Mouse (Mus musculus) CH12F3 (cell line): ENCODE data around the gene Abcf2.
"Not testable (repeated sequence)": the region's sequence is repeated elsewhere in the genome, so short reads cannot be mapped to it uniquely, and the experiment has no call there.

ENCODE experiments used
- in situ Hi-C: fragments of 300-500 bp; cut with MboI; formaldehyde crosslinking; loops from 2 replicates; pipeline ENCODE4 v1.14.3; 2020; ENCODE audit warnings: low sequenced_read_pairs

Gene Abcf2

GRCm38 (mm10) chr5:24587200-24587577, 9.9 kb upstream of the Abcf2 start:
- in situ Hi-C loops, result no loop called here

DNA sequence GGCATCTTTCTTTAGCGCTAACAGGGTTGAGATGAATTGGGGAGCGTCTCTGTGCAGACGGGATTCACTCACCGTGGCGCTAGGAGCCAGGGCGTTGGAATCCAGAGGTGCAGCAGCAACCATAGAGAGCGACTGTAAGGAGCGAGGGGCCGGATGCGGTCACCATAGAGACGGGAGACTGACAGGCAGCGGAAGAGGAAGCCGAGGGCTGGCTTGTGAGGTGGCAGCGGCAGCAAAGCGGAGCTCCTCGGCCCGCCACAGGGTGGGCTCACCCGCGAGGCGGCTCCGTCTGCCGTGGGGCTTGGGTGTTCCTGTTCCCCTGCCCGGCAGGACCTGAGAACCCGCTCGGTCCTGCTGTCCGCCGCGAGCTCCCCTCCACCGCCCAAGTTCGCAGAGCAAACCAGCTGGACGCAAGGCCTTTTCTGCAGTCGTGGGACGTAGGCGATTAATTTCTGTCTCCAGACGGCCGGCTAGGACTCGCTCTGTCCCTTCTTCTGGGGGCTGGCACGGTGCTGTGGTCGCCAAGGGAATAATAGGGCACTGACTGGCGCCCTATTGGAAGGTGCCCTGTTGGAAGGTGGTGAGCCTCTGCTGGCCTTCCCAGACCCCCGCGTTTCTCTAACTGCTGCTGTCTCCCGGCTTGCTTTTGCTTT, 9.4 kb upstream of the Abcf2 start, which contains the start of gene Chpf2:
Chpf2 (plus strand) TSS at position 195 of the 653 bp plus-strand sequence.
- in situ Hi-C loops, result no loop called here

DNA sequence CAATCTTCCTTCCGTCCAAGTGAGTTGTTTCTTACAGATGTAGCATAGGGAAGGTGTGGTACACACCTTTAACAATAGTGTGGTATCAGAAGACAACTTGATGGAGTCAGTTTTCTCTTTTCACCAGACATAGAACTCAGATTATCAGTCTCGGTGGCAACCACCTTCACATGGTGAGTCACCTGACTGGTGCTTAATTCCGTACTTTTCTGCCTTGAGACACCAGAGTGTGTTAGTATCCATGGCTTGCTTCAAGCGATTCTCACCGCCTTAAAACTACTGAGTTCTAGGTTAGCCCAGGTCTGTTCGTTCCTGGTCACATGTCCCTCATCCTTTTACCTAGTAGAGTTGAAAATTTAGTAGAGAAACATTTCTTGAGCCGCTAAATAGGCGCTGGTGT, 8.8 kb upstream of the Abcf2 start:
- in situ Hi-C loops, result no loop called here

- in situ Hi-C loops, result no loop called here
Measured at GRCm38 (mm10) chr5:24578109-24578963, 1.1 kb upstream of the Abcf2 start.

GRCm38 (mm10) chr5:24576801-24577182, 475 bp downstream of the Abcf2 start:
- in situ Hi-C loops, result no loop called here

- in situ Hi-C loops, result no loop called here
Measured at GRCm38 (mm10) chr5:24575948-24576347, 1.3 kb downstream of the Abcf2 start.

GRCm38 (mm10) chr5:24556709-24557108, 20.6 kb downstream of the Abcf2 start, which contains the start of gene 4931409K22Rik:
Gene 4931409K22Rik, minus strand, starts transcription at chr5:24556809.
- in situ Hi-C loops, result no loop called here

GRCm38 (mm10) chr5:24555335-24555734, 21.9 kb downstream of the Abcf2 start:
- in situ Hi-C loops, result not testable (repeated sequence)

DNA sequence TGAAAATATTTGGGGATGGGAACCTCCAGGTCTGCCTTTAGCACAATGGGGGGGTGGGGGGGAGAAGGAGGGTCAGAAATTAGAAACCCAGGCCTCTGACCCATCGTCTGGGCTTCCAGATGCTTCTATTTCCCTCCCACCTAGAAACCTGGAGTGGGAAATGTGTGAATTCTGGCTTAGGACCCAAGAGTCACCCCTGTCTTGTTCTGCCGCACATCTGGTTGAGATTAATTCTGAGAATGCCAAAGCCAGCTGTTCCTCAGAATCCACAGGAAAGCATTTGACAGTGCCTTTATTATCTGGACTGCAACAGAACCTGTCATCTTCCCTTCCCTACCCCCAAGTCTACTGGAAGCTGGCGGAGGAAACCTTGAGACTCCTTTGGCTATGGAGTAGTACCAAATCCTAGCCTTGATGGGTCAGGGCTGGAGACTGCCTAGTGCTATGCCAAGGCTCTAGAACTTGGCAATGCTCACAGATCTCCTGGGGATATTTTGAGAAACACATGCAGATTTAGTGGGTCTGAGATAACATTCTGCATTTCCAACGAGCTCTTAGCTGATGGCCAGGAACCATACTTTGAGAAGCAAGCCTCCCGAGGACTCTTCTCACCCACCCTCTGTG, 23.5 kb downstream of the Abcf2 start:
- in situ Hi-C loops, result no loop called here

GRCm38 (mm10) chr5:24551317-24551688, 26.0 kb downstream of the Abcf2 start:
- in situ Hi-C loops, result no loop called here

- in situ Hi-C loops, result no loop called here
Measured at GRCm38 (mm10) chr5:24550598-24551316, 26.5 kb downstream of the Abcf2 start.

GRCm38 (mm10) chr5:24542643-24543042, 34.6 kb downstream of the Abcf2 start:
- in situ Hi-C loops, result no loop called here

DNA sequence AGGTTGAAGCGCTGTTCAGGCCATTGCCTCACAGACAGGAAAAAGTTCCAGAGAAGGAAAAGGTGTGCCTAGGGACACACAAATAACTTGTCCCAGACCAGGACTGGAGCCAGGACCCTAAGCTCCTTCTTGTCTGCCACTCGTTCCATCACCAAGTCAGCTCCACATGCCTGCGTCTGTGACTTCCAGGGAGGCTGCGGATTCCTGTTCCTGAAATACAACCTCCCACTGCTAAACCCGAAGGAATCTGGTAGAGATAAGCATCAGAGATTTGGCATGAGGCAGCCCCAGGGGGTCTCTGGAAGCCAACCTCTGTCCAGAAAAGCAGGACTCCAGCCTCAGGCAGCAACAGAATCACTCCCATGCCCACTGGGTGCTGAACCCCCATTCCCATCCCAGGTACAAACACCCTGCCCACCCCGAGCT, 36.1 kb downstream of the Abcf2 start:
- in situ Hi-C loops, result no loop called here

DNA sequence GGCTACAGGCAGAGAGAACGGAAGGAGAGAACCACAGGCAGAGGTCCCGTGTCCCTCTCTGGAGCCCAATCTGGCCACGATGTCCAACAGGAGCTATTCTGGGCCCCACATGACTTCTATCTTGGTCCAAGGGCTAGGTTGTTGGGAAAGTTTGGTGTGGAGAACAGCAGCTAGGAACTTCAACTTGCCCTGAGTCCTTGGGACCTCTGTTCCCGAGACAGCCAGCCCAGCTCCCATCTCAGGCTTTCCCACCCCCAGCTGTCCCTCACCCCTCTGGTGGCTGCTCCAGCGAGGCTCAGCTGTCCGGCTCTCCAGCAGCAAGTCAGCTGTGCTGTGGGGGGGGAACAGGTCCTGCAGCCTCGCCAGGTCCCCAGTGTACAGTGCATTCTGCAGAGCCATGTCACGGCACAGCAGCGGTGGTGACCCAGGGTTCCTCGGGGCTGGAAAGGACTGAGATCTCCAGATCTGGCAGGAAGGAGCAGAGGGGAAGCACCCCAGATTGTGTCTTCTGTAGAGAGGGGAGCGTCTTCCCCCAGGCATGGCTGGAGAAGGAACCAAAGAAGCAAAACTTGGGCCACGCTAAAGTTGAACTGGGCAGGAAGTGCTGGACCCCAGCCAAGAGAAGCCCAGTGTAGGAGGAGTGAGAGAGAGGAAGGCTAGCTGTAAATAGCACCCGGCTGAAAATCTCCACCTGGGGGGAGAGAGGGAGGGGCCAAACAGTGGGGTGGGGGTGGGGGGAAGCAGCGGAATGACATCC, 36.7 kb downstream of the Abcf2 start, which contains the start of gene Asb10:
Asb10 (minus strand) TSS at position 592 of the 757 bp plus-strand sequence.
- in situ Hi-C loops, result no loop called here

DNA sequence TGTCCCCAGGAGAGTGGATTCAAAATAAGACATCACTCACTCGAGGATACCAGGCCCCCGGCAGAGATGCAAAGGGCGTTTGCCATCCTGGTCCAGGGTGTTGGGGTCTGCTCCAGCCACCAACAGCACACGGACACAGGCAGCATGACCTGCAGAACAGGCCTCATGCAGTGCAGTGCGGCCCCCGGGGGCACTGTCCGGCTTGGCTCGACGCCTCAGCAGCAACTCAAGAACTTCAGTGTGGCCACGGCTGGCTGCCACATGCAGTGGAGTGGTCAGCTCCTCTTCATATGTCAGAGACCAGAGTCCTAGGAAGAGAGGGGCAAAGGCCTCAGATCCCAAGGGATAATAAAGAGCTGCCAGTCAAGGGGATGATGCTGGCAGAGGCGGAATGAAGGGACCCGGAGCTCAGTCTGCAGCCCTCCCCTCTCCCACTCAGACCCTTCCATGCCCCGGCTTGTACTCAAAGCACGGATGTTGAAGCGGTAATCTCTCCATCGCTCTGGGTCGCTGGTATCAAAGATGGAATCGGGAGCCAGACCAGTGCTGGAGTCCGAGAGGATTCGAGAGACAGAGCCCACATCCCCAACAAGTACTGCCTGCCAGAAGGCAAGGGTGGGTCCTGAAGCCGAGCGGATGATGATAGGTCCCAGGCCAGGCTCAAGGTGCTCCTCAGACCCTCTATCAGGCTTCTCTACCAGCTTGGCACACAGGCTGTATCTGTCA, 37.5 kb downstream of the Abcf2 start:
- in situ Hi-C loops, result no loop called here

DNA sequence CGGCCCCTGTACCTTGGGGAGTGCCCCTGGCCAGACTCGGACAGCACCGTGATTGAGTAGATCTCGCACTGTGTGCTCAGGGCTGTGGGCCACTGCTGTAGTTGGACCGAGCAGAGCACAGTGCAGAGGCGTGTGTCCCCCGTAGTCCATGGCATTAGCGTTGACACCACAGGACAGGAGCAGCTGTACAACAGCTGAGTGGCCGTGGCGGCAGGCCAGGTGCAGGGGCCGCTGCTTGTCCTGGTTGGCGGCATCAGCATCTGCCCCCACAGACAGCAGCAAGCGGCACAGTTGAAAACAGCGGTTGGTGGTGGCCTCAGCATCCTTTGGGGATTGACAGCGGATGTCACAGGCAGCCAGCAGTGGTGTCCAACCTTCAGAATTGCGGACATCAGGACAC, 39.6 kb downstream of the Abcf2 start:
- in situ Hi-C loops, result no loop called here

DNA sequence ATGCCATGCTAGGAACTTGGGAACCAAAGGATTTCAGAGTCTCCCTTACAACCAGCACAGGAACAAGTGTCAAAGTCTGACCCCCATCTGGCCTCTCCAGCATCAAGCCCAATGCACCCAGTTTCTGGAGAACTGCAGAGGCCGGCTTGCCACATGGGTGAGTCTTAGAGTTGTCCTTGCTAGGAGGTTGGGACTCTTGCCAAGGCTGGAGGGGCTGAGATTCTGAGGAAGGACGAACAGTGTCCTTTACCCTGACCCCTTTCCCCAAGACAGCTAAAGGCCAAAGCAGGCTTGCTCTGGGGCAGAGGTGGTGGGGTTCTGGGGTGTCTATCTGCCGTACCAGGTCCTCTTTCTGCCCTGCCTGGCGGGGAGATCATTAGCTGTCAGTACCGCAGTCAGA, 40.8 kb downstream of the Abcf2 start:
- in situ Hi-C loops, result no loop called here

DNA sequence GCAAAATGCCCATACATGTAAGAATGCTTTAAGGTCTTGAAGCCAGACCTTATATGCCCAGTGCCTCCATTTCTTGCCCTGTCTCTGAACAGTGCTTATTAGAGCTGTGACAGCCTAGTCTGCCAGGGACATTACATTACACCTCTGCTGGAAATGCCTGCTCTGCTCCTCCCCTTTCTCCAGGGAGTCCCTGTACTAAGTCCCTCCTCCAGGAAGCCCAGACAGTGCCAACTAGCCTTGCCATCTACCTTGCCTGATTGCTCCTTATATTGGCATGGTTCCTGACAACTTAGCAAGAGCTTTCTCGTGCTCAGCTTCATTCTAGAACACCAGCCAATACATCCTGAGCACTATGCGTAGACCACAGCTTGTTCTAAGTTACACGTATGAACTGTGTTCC, 41.5 kb downstream of the Abcf2 start:
- in situ Hi-C loops, result no loop called here

- in situ Hi-C loops, result no loop called here
Measured at GRCm38 (mm10) chr5:24534292-24534691, 43.0 kb downstream of the Abcf2 start.

- in situ Hi-C loops, result no loop called here
Measured at GRCm38 (mm10) chr5:24533391-24533790, 43.9 kb downstream of the Abcf2 start.
